Mouse (Mus musculus) limb, embryonic 14.5 days (tissue): ENCODE results near the gene Tacc3. TPM values are rescaled to one million over a fixed set of nuclear protein-coding genes. Genes with fewer than 3 reads are reported as not detected.
A peak's percentile ranks its signal among the peaks of the same experiment; 100 is the strongest.

Source experiments
- ATAC-seq: fragments of 200-750 bp; cut with Nextera tagmentation; 2 replicates; pipeline ENCODE4 v1.8.0; 2017; ENCODE audit warnings: low read depth, moderate number of reproducible peaks, moderate TSS enrichment; ENCODE audit not compliant: low FRiP score
- DNase-seq: peaks from one replicate; pipeline ENCODE4 v3.0.0-alpha.2; 2015; ENCODE audit warnings: low spot score
- H3K27ac ChIP-seq: fragments of 300-500 bp; sonication (generic); replicated peaks from 2 replicates; pipeline ENCODE4 v1.5.1; 2014; ENCODE audit warnings: low read depth, mild to moderate bottlenecking, low read length, moderate library complexity, mixed read lengths
- H3K27me3 ChIP-seq: fragments of 300-500 bp; sonication (generic); 2 replicates; pipeline ENCODE4 v1.6.1; 2014; ENCODE audit warnings: low read length, mixed read lengths; ENCODE audit not compliant: control insufficient read depth, insufficient read depth
- H3K36me3 ChIP-seq: fragments of 300-500 bp; sonication (generic); 2 replicates; pipeline ENCODE4 v1.6.1; 2014; ENCODE audit warnings: mild to moderate bottlenecking, low read length, moderate library complexity, mixed read lengths; ENCODE audit not compliant: control insufficient read depth, insufficient read depth
- H3K4me1 ChIP-seq: fragments of 300-500 bp; sonication (generic); 2 replicates; pipeline ENCODE4 v1.6.1; 2014; ENCODE audit warnings: antibody characterized with exemption, low read length, mixed read lengths; ENCODE audit not compliant: control insufficient read depth, insufficient read depth
- H3K4me2 ChIP-seq: fragments of 300-500 bp; sonication (generic); replicated peaks from 2 replicates; pipeline ENCODE4 v1.6.1; 2014; ENCODE audit warnings: low read depth, mild to moderate bottlenecking, low read length, moderate library complexity; ENCODE audit not compliant: severe bottlenecking
- H3K4me3 ChIP-seq: fragments of 300-500 bp; sonication (generic); replicated peaks from 2 replicates; pipeline ENCODE4 v1.5.1; 2014; ENCODE audit warnings: low read length
- H3K9ac ChIP-seq: fragments of 300-500 bp; sonication (generic); 2 replicates; pipeline ENCODE4 v1.6.1; 2014; ENCODE audit warnings: mild to moderate bottlenecking, low read depth, low read length, moderate library complexity; ENCODE audit not compliant: severe bottlenecking
- H3K9me3 ChIP-seq: fragments of 300-500 bp; sonication (generic); 2 replicates; pipeline ENCODE4 v1.6.1; 2016; ENCODE audit warnings: low read length; ENCODE audit not compliant: control insufficient read depth
- POLR2A ChIP-seq: fragments of 200-500 bp; IDR thresholded peaks from 2 replicates; pipeline ENCODE4 v1.8.0; 2012; ENCODE audit warnings: inconsistent platforms, mild to moderate bottlenecking, moderate library complexity, borderline replicate concordance; ENCODE audit not compliant: insufficient read depth, insufficient read length; ENCODE audit errors: extremely low read depth
- WGBS: fragments of 180-500 bp; shearing (Covaris S2); extraction: QIAGEN DNeasy Blood & Tissue Kit; methylation state at CpG from one replicate; pipeline ENCODE4 v1.1.7; 2014; 5-methylcytosine and 5-hydroxymethylcytosine counted together
- polyA plus RNA-seq, 2 experiments: library from polyadenylated mRNA; depleted of rRNA in 1 of 2; stranded (reverse) in 1 of 2; unstranded in 1 of 2; fragments of >200 nt; fragmentation: Nextera tagmentation in 1 of 2; extraction: Ambion mirVana in 1 of 2; gene quantifications; 2 replicates each; pipeline versions ENCODE4 v1.2.1 to v1.2.3; 2012 to 2014

The Tacc3 gene
- polyA plus RNA-seq, 2 experiments, result 103 to 147 TPM

- Histone ChIP-seq H3K4me1 (peaks cover 12% of the 10 kb centered on the region; the same call in 1 of the 2 replicates), H3K36me3 (no peaks in the 10 kb centered on the region), H3K4me2 (peak overlapping the region; percentile 68), H3K9me3 (no peaks in the 10 kb centered on the region), H3K4me3 (peak overlapping the region; percentile 80; the same call in 1 of the 2 replicates), H3K9ac (no peak overlapping the region; the same call in 1 of the 2 replicates), H3K27me3 (no peaks in the 10 kb centered on the region), H3K27ac (peak overlapping the region; percentile 70)
- WGBS, result 46% methylated on average over 4 of the region's 4 CpGs
- TF ChIP-seq POLR2A, result no peak
- DNase-seq (no peak), ATAC-seq (no peak)
Observed at GRCm38 (mm10) chr5:33630615-33631014, 27.3 kb upstream of the Tacc3 start.

- DNase-seq (no peak), ATAC-seq (no peak)
- Histone ChIP-seq H3K27me3 (no peaks in the 10 kb centered on the region), H3K27ac (no peak overlapping the region), H3K4me2 (no peak overlapping the region), H3K9ac (no peak overlapping the region), H3K9me3 (no peaks in the 10 kb centered on the region), H3K4me1 (peaks cover 12% of the 10 kb centered on the region; the same call in 1 of the 2 replicates), H3K4me3 (no peak overlapping the region), H3K36me3 (peaks cover 10% of the 10 kb centered on the region; the same call in 1 of the 2 replicates)
- 84% methylated on average over 1 of the region's 1 CpGs for WGBS
- no peak for TF ChIP-seq POLR2A
Observed at GRCm38 (mm10) chr5:33632526-33632925, 25.4 kb upstream of the Tacc3 start.

- H3K9ac ChIP-seq, result no peak overlapping the region
- H3K27ac ChIP-seq, result no peak overlapping the region
- H3K4me1 ChIP-seq, result peaks cover 3% of the 10 kb centered on the region; the same call in 1 of the 2 replicates
- no peaks in the 10 kb centered on the region for H3K27me3 ChIP-seq
- no peak for DNase-seq
- H3K36me3 ChIP-seq, result peaks cover 23% of the 10 kb centered on the region
- TF ChIP-seq POLR2A, result no peak
- no peak overlapping the region for H3K4me3 ChIP-seq
- H3K9me3 ChIP-seq, result no peaks in the 10 kb centered on the region
- 92% methylated on average over 3 of the region's 3 CpGs for WGBS
- H3K4me2 ChIP-seq, result no peak overlapping the region
- ATAC-seq, result no peak
Observed at GRCm38 (mm10) chr5:33635361-33635760, 22.6 kb upstream of the Tacc3 start.

- WGBS, result 92% methylated on average over 3 of the region's 3 CpGs
- ATAC-seq (no peak), DNase-seq (no peak)
- peaks cover 45% of the 10 kb centered on the region for H3K36me3 ChIP-seq
- no peak overlapping the region for H3K4me2 ChIP-seq
- no peaks in the 10 kb centered on the region for H3K4me1 ChIP-seq
- H3K4me3 ChIP-seq, result no peak overlapping the region
- no peaks in the 10 kb centered on the region for H3K9me3 ChIP-seq
- H3K9ac ChIP-seq, result no peak overlapping the region
- no peaks in the 10 kb centered on the region for H3K27me3 ChIP-seq
- H3K27ac ChIP-seq, result no peak overlapping the region
- TF ChIP-seq POLR2A, result no peak
Observed at GRCm38 (mm10) chr5:33637606-33638350, 20.1 kb upstream of the Tacc3 start.

- Histone ChIP-seq H3K9me3 (no peaks in the 10 kb centered on the region), H3K36me3 (peaks cover 56% of the 10 kb centered on the region), H3K4me2 (no peak overlapping the region), H3K4me1 (no peaks in the 10 kb centered on the region), H3K9ac (no peak overlapping the region), H3K4me3 (no peak overlapping the region), H3K27ac (no peak overlapping the region), H3K27me3 (no peaks in the 10 kb centered on the region)
- DNase-seq (no peak), ATAC-seq (no peak)
- WGBS, result 68% methylated on average over 4 of the region's 4 CpGs
- TF ChIP-seq POLR2A, result no peak
Observed at GRCm38 (mm10) chr5:33638826-33639225, 19.1 kb upstream of the Tacc3 start.
